Mouse (Mus musculus) stomach, embryonic 16.5 days (tissue): Measurements from ENCODE around the gene Akr1a1. TPM values are rescaled to one million over a fixed set of nuclear protein-coding genes. Genes with fewer than 3 reads are reported as not detected.

ENCODE experiments used
- ATAC-seq: fragments of 200-750 bp; cut with Nextera tagmentation; 2 replicates; pipeline ENCODE4 v1.8.0; 2017; ENCODE audit warnings: moderate number of reproducible peaks, moderate TSS enrichment; ENCODE audit not compliant: insufficient read depth, low FRiP score
- H3K27ac ChIP-seq: fragments of 300-500 bp; sonication (generic); 2 replicates; pipeline ENCODE4 v1.5.1; 2014; ENCODE audit warnings: low read length
- H3K27me3 ChIP-seq: fragments of 300-500 bp; sonication (generic); 2 replicates; pipeline ENCODE4 v1.6.1; 2014; ENCODE audit warnings: low read length, control low read depth, mixed read lengths; ENCODE audit not compliant: control insufficient read depth, insufficient read depth
- H3K36me3 ChIP-seq: fragments of 300-500 bp; sonication (generic); 2 replicates; pipeline ENCODE4 v1.6.1; 2014; ENCODE audit warnings: low read length; ENCODE audit not compliant: control insufficient read depth, insufficient read depth
- H3K4me1 ChIP-seq: fragments of 300-500 bp; sonication (generic); 2 replicates; pipeline ENCODE4 v1.6.1; 2014; ENCODE audit warnings: low read length, control low read depth, mixed read lengths; ENCODE audit not compliant: control insufficient read depth, insufficient read depth
- H3K4me2 ChIP-seq: fragments of 300-500 bp; sonication (generic); 2 replicates; pipeline ENCODE4 v1.6.1; 2014; ENCODE audit warnings: low read depth, low read length, mixed read lengths
- H3K4me3 ChIP-seq: fragments of 300-500 bp; sonication (generic); replicated peaks from 2 replicates; pipeline ENCODE4 v1.5.1; 2014; ENCODE audit warnings: mild to moderate bottlenecking, low read length
- H3K9ac ChIP-seq: fragments of 300-500 bp; sonication (generic); 2 replicates; pipeline ENCODE4 v1.6.1; 2014; ENCODE audit warnings: low read length
- H3K9me3 ChIP-seq: fragments of 300-500 bp; sonication (generic); replicated peaks from 2 replicates; pipeline ENCODE4 v1.6.1; 2016; ENCODE audit warnings: low read length, control low read depth; ENCODE audit not compliant: control insufficient read depth
- WGBS: fragments of 180-500 bp; shearing (Covaris S2); extraction: QIAGEN DNeasy Blood & Tissue Kit; methylation state at CpG from one replicate; pipeline ENCODE4 v1.1.7; 2014; 5-methylcytosine and 5-hydroxymethylcytosine counted together
- polyA plus RNA-seq: library from polyadenylated mRNA; unstranded; fragments of >200 nt; fragmentation: Nextera tagmentation; extraction: Ambion mirVana; gene quantifications from 2 replicates; pipeline ENCODE4 v1.2.1, GENCODE M21; 2015

Gene Akr1a1
- polyA plus RNA-seq, 1 experiment from 2014 or later = 784 TPM

GRCm38 (mm10) chr4:116651797-116652135, 286 bp upstream of the Akr1a1 start:
- H3K36me3 ChIP-seq = no peaks in the 10 kb centered on the region
- no peaks in the 10 kb centered on the region for H3K27me3 ChIP-seq
- H3K27ac ChIP-seq = peak overlapping the region; percentile 69
- peak overlapping the region; percentile 96 for H3K9ac ChIP-seq
- H3K4me3 ChIP-seq = peak overlapping the region; percentile 85
- peak; percentile 5; the same call in 1 of the 2 replicates for ATAC-seq
- WGBS = 8% methylated on average over 6 of the region's 6 CpGs
- no peaks in the 10 kb centered on the region for H3K9me3 ChIP-seq
- H3K4me2 ChIP-seq = peak overlapping the region; percentile 62
- H3K4me1 ChIP-seq = peaks cover 20% of the 10 kb centered on the region

GRCm38 (mm10) chr4:116650365-116650764, 1.1 kb downstream of the Akr1a1 start:
- WGBS = 28% methylated on average over 5 of the region's 5 CpGs

GRCm38 (mm10) chr4:116649411-116649810, 2.1 kb downstream of the Akr1a1 start:
- 93% methylated on average over 2 of the region's 2 CpGs for WGBS
- 0 out of 2 replicates have a peak overlapping the region, but pooled peaks have one; percentile 9 for H3K4me3 ChIP-seq
- ATAC-seq = no peak

More at GRCm38 (mm10) chr4:116650365-116650764, 1.1 kb downstream of the Akr1a1 start:
- H3K27me3 ChIP-seq = no peaks in the 10 kb centered on the region
- no peaks in the 10 kb centered on the region for H3K9me3 ChIP-seq
- H3K27ac ChIP-seq = peak overlapping the region; percentile 96
- peak overlapping the region; percentile 96 for H3K9ac ChIP-seq
- H3K4me2 ChIP-seq = peak overlapping the region; percentile 89
- H3K36me3 ChIP-seq = no peaks in the 10 kb centered on the region
- peaks cover 20% of the 10 kb centered on the region for H3K4me1 ChIP-seq
- H3K4me3 ChIP-seq = peak overlapping the region; percentile 85
- ATAC-seq = no peak

GRCm38 (mm10) chr4:116645624-116646023, 5.9 kb downstream of the Akr1a1 start:
- H3K4me1 ChIP-seq = peaks cover 16% of the 10 kb centered on the region
- no peaks in the 10 kb centered on the region for H3K27me3 ChIP-seq
- no peak overlapping the region for H3K4me2 ChIP-seq
- H3K36me3 ChIP-seq = peaks cover 13% of the 10 kb centered on the region
- H3K9ac ChIP-seq = no peak overlapping the region
- no peak overlapping the region for H3K4me3 ChIP-seq
- H3K9me3 ChIP-seq = no peaks in the 10 kb centered on the region
- no peak overlapping the region for H3K27ac ChIP-seq
- ATAC-seq = no peak
- WGBS = 79% methylated on average over 7 of the region's 7 CpGs

More at GRCm38 (mm10) chr4:116649411-116649810, 2.1 kb downstream of the Akr1a1 start:
- Histone ChIP-seq H3K4me2 (peak overlapping the region; percentile 89), H3K27me3 (no peaks in the 10 kb centered on the region), H3K4me1 (peaks cover 20% of the 10 kb centered on the region), H3K9me3 (no peaks in the 10 kb centered on the region), H3K36me3 (no peaks in the 10 kb centered on the region), H3K27ac (no peak overlapping the region), H3K9ac (no peak overlapping the region)

GRCm38 (mm10) chr4:116644326-116644725, 7.2 kb downstream of the Akr1a1 start:
- H3K4me2 ChIP-seq = no peak overlapping the region
- H3K4me3 ChIP-seq = no peak overlapping the region
- H3K4me1 ChIP-seq = 0 out of 2 replicates have a peak, but pooled peaks cover 7% of the 10 kb centered on the region
- H3K9ac ChIP-seq = no peak overlapping the region
- peaks cover 21% of the 10 kb centered on the region for H3K36me3 ChIP-seq
- H3K27ac ChIP-seq = no peak overlapping the region
- WGBS = 50% methylated on average over 6 of the region's 6 CpGs
- H3K9me3 ChIP-seq = no peaks in the 10 kb centered on the region
- no peaks in the 10 kb centered on the region for H3K27me3 ChIP-seq
- no peak for ATAC-seq

- peaks cover 37% of the 10 kb centered on the region for H3K36me3 ChIP-seq
- H3K27me3 ChIP-seq = no peaks in the 10 kb centered on the region
- 0 out of 2 replicates have a peak, but pooled peaks cover under 1% of the 10 kb centered on the region for H3K4me1 ChIP-seq
- no peak for ATAC-seq
- no peaks in the 10 kb centered on the region for H3K9me3 ChIP-seq
- 91% methylated on average over 1 of the region's 1 CpGs for WGBS
- no peak overlapping the region for H3K9ac ChIP-seq
- no peak overlapping the region for H3K4me3 ChIP-seq
- H3K4me2 ChIP-seq = no peak overlapping the region
- H3K27ac ChIP-seq = no peak overlapping the region
These were observed 9.4 kb downstream of the Akr1a1 start for GRCm38 (mm10) chr4:116642071-116642470.

GRCm38 (mm10) chr4:116638821-116639220, 12.7 kb downstream of the Akr1a1 start:
- H3K4me3 ChIP-seq = no peak overlapping the region
- 95% methylated on average over 6 of the region's 6 CpGs for WGBS
- no peak overlapping the region for H3K9ac ChIP-seq
- no peaks in the 10 kb centered on the region for H3K4me1 ChIP-seq
- no peak for ATAC-seq
- no peak overlapping the region for H3K4me2 ChIP-seq
- H3K27ac ChIP-seq = no peak overlapping the region
- no peaks in the 10 kb centered on the region for H3K9me3 ChIP-seq
- peaks cover 44% of the 10 kb centered on the region for H3K36me3 ChIP-seq
- H3K27me3 ChIP-seq = no peaks in the 10 kb centered on the region

- WGBS = 98% methylated on average over 1 of the region's 1 CpGs
- no peak overlapping the region for H3K27ac ChIP-seq
- H3K4me3 ChIP-seq = no peak overlapping the region
- H3K9ac ChIP-seq = no peak overlapping the region
- H3K9me3 ChIP-seq = no peaks in the 10 kb centered on the region
- no peak for ATAC-seq
- H3K27me3 ChIP-seq = no peaks in the 10 kb centered on the region
- H3K36me3 ChIP-seq = peaks cover 28% of the 10 kb centered on the region
- H3K4me2 ChIP-seq = no peak overlapping the region
- no peaks in the 10 kb centered on the region for H3K4me1 ChIP-seq
These were observed 16.3 kb downstream of the Akr1a1 start for GRCm38 (mm10) chr4:116635197-116635596.

- Histone ChIP-seq H3K27ac (peak within 1 kb of the TSS; percentile 95), H3K36me3 (no peaks in the 10 kb centered on the region), H3K9me3 (no peaks in the 10 kb centered on the region), H3K4me3 (peak within 1 kb of the TSS; percentile 98), H3K4me1 (peaks cover 14% of the 10 kb centered on the region; the same call in 1 of the 2 replicates), H3K4me2 (peak within 1 kb of the TSS; percentile 67), H3K9ac (peak within 1 kb of the TSS; percentile 88), H3K27me3 (no peaks in the 10 kb centered on the region)
- ATAC-seq = peak; percentile 90
- WGBS = 7% methylated on average over 23 of the region's 23 CpGs
These were observed 23.5 kb downstream of the Akr1a1 start, which contains the start of gene Nasp for GRCm38 (mm10) chr4:116627722-116628662. Nasp (minus strand) TSS chr4:116627941.
